8 mouse cellular contexts compared by ENCODE assay signal in the genomic region with DNA sequence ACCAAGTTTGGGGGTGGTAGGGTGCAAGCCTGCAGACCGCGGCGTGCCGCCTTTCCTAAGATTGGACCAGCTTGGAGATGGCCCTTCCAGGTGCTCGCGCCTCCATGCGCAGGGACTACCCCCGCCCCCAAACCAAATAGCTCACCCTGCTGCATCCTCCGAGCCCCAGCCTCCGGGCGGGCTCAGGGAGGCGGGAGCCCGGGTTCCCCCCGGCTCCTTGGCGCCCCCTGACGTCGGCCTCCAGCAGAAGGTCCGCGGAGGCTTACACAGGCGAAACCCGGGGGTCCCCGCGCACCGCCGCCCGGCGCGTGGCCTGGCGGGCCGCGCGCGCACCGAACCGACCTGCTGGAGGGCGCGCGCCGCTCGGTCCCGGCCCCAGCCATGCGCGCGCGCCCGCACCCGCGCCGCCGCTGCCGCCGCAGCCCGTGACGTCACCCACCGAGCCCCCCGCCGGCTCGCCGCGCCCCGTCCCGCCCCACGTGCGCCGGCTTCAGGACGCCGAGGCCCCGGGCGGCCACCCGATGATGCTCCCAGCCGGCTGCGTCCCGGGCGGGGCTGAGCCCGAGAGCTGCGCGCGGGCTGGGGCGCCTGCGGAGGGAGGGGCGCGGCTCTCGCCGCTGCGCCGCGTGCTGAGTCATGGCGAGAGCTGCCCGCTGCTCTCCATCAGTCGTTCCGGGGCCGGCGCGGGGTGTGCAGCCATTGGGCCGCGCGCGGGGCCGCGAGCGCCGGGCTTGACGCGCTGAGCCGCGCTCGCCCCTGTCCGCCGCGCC. TPM values are rescaled to one million over a fixed set of nuclear protein-coding genes. Genes with fewer than 3 reads are reported as not detected.
A peak's percentile ranks its signal among the peaks of the same experiment; 100 is the strongest.
DNase-seq lines count a peak whose midpoint lies in the region; ATAC-seq and TF ChIP-seq lines count a peak whose summit lies in the region.

A gene (minus strand): TSS at position 396 of the 770 bp plus-strand sequence.

- WGBS in embryonic facial prominence, embryonic 15.5 days = under 1% methylated on average over 101 of the region's 110 CpGs
- WGBS in kidney, embryonic 16.5 days = 1% methylated on average over 44 of the region's 110 CpGs
- 2% methylated on average over 109 of the region's 110 CpGs for WGBS in liver, adult 2 months
- under 1% methylated on average over 67 of the region's 110 CpGs for WGBS in midbrain, postnatal 0 days

- H3K4me1 ChIP-seq in embryonic facial prominence, embryonic 15.5 days = peaks cover 18% of the 10 kb centered on the region
- H3K4me1 ChIP-seq in kidney, embryonic 16.5 days (ENCODE audit: insufficient read depth, low read length) = peaks cover 21% of the 10 kb centered on the region
- no peaks in the 10 kb centered on the region; the same call in 1 of the 2 replicates for H3K4me1 ChIP-seq in liver, adult 2 months (ENCODE audit: control insufficient read depth, insufficient read depth, low read length)
- H3K4me1 ChIP-seq in midbrain, postnatal 0 days (ENCODE audit: insufficient read depth, low read length) = no peaks in the 10 kb centered on the region

- no peaks in the 10 kb centered on the region for H3K36me3 ChIP-seq in embryonic facial prominence, embryonic 15.5 days
- no peaks in the 10 kb centered on the region for H3K36me3 ChIP-seq in kidney, embryonic 16.5 days (ENCODE audit: insufficient read depth, low read length)
- H3K36me3 ChIP-seq in liver, adult 2 months (ENCODE audit: control insufficient read depth, insufficient read depth, low read length) = no peaks in the 10 kb centered on the region
- H3K36me3 ChIP-seq in midbrain, postnatal 0 days (ENCODE audit: insufficient read depth, low read length) = no peaks in the 10 kb centered on the region

- no peak for TF ChIP-seq POLR2A in liver, adult 2 months (IDR thresholded peaks at IDR 0.05; ENCODE audit: extremely low read depth, insufficient read depth, low read length)

- H3K4me3 ChIP-seq in embryonic facial prominence, embryonic 15.5 days (replicated peaks) = peak within 1 kb of the TSS; percentile 65
- H3K4me3 ChIP-seq in kidney, embryonic 16.5 days (ENCODE audit: low read length) = peak within 1 kb of the TSS; percentile 67
- peak within 1 kb of the TSS; percentile 42; the same call in 1 of the 2 replicates for H3K4me3 ChIP-seq in liver, adult 2 months (ENCODE audit: insufficient read depth, low read depth, low read length)
- peak within 1 kb of the TSS; percentile 66 for H3K4me3 ChIP-seq in midbrain, postnatal 0 days (ENCODE audit: low read depth, low read length)

- H3K79me2 ChIP-seq in liver, adult 2 months (ENCODE audit: control insufficient read depth, insufficient read depth, low read length) = no peaks in the 10 kb centered on the region

- peak; percentile 29 to 45 for DNase-seq in CD8-positive naive resting alpha-beta T cell, adult 2 months (ENCODE audit: low read depth in 2 of 2, low spot score in 2 of 2)
- DNase-seq in brain, adult 2 months (ENCODE audit: low read depth, low spot score) = peak; percentile 91
- peak; percentile 38 for DNase-seq in heart, adult 8-10 months (ENCODE audit: low spot score)
- no peak for DNase-seq in liver, adult 2 months (ENCODE audit: extremely low read depth, low read depth, low spot score)
- peak; percentile 84 for DNase-seq in midbrain, postnatal 0 days (ENCODE audit: low spot score)
- DNase-seq in thymus, adult 18-20 months = peak; percentile 36 to 38

- peak within 1 kb of the TSS; percentile 96 for H3K4me2 ChIP-seq in embryonic facial prominence, embryonic 15.5 days (replicated peaks)
- peak within 1 kb of the TSS; percentile 99 for H3K4me2 ChIP-seq in kidney, embryonic 16.5 days (replicated peaks; ENCODE audit: low read depth, low read length)
- H3K4me2 ChIP-seq in midbrain, postnatal 0 days (ENCODE audit: low read depth, low read length, poor library complexity, severe bottlenecking) = peak within 1 kb of the TSS; percentile 71

- no peak within 1 kb of the TSS for H3K27ac ChIP-seq in embryonic facial prominence, embryonic 15.5 days (replicated peaks)
- no peak within 1 kb of the TSS for H3K27ac ChIP-seq in kidney, embryonic 16.5 days (ENCODE audit: low read length)
- H3K27ac ChIP-seq in liver, adult 2 months (replicated peaks; ENCODE audit: insufficient read depth, low read depth, low read length) = no peak within 1 kb of the TSS
- H3K27ac ChIP-seq in midbrain, postnatal 0 days (ENCODE audit: low read depth, low read length) = peak within 1 kb of the TSS; percentile 91

- peak within 1 kb of the TSS; percentile 40 for H3K9ac ChIP-seq in embryonic facial prominence, embryonic 15.5 days
- H3K9ac ChIP-seq in kidney, embryonic 16.5 days (replicated peaks; ENCODE audit: low read length) = peak within 1 kb of the TSS; percentile 72
- H3K9ac ChIP-seq in liver, adult 2 months (ENCODE audit: low read depth, low read length) = no peak within 1 kb of the TSS
- H3K9ac ChIP-seq in midbrain, postnatal 0 days (replicated peaks; ENCODE audit: low read length, poor library complexity, severe bottlenecking) = peak within 1 kb of the TSS; percentile 72

- no peaks in the 10 kb centered on the region for H3K9me3 ChIP-seq in embryonic facial prominence, embryonic 15.5 days (replicated peaks)
- no peaks in the 10 kb centered on the region for H3K9me3 ChIP-seq in kidney, embryonic 16.5 days (ENCODE audit: low read length)
- 0 out of 2 replicates have a peak, but pooled peaks cover 2% of the 10 kb centered on the region for H3K9me3 ChIP-seq in midbrain, postnatal 0 days (ENCODE audit: low read length)

- peak; percentile 87 for ATAC-seq in embryonic facial prominence, embryonic 15.5 days (ENCODE audit: insufficient number of reproducible peaks, low FRiP score, low TSS enrichment, low read depth)
- peak; percentile 88 for ATAC-seq in kidney, embryonic 16.5 days (ENCODE audit: low FRiP score, low TSS enrichment)
- peak; percentile 87 for ATAC-seq in midbrain, postnatal 0 days (ENCODE audit: low FRiP score)

- peaks cover 27% of the 10 kb centered on the region for H3K27me3 ChIP-seq in embryonic facial prominence, embryonic 15.5 days
- peaks cover 42% of the 10 kb centered on the region for H3K27me3 ChIP-seq in kidney, embryonic 16.5 days (ENCODE audit: insufficient read depth, low read length)
- H3K27me3 ChIP-seq in liver, adult 2 months (ENCODE audit: control insufficient read depth, insufficient read depth, low read length) = peaks cover 17% of the 10 kb centered on the region
- no peaks in the 10 kb centered on the region for H3K27me3 ChIP-seq in midbrain, postnatal 0 days (ENCODE audit: insufficient read depth, low read length)

- no peak for TF ChIP-seq CTCF in liver, adult 2 months (IDR thresholded peaks at IDR 0.05; ENCODE audit: low read depth, low read length)
- peak; percentile 54 for TF ChIP-seq CTCF in midbrain, postnatal 0 days (IDR thresholded peaks at IDR 0.05)

RNA-seq across cellular contexts. Expression of the gene that starts here (rescaled TPM):
- 0.98 and 2.0 TPM in 2 replicates for polyA plus RNA-seq in embryonic facial prominence, embryonic 15.5 days (2015; fragmentation: Nextera tagmentation; extraction: Ambion mirVana)
- total RNA-seq in heart, adult 8-10 months (2022) = 1 to 10 TPM; 1.5 to 3.0 (median 2.5) TPM
- 0.19 and 0.40 TPM in 2 replicates for polyA plus RNA-seq in kidney, embryonic 16.5 days (2015; fragmentation: Nextera tagmentation; extraction: Ambion mirVana)
- 0.18 and 0.40 TPM in 2 replicates for total RNA-seq in liver, adult 2 months (2014; rRNA removed)
- polyA plus RNA-seq in liver, adult 2 months (2012; rRNA removed) = 0.05 TPM in 2 replicates
- total RNA-seq in midbrain, postnatal 0 days (2014; rRNA removed) = 115 and 128 TPM in 2 replicates
- 92.0 and 96.9 TPM in 2 replicates for polyA plus RNA-seq in midbrain, postnatal 0 days (2015; fragmentation: Nextera tagmentation; extraction: Ambion mirVana)

Comparison
In these comparisons a context has a peak if more than half of its experiments do, and no peak if none do; other contexts are left out.
1. RNA of the gene that starts here (total RNA-seq): 115 to 128 TPM in midbrain, postnatal 0 days; 1.5 to 3.0 TPM in heart, adult 8-10 months and 0.18 to 0.40 TPM in liver, adult 2 months; every median in the first group is over 10 times any median in the second.
2. RNA of the gene that starts here (polyA plus RNA-seq): 92.0 to 96.9 TPM in midbrain, postnatal 0 days; 0.98 to 2.0 TPM in embryonic facial prominence, embryonic 15.5 days, 0.19 to 0.40 TPM in kidney, embryonic 16.5 days and 0.05 TPM in liver, adult 2 months; every median in the first group is over 10 times any median in the second.
3. Peak in ATAC-seq, H3K4me3 ChIP-seq, H3K9ac ChIP-seq and H3K4me2 ChIP-seq in kidney, embryonic 16.5 days; RNA of the gene not detected or under 1 TPM.
4. Peak in every context shown above with its lines, with median percentiles within 50 percentile points of each other: ATAC-seq, H3K4me2 ChIP-seq and H3K4me3 ChIP-seq.